Mouse (Mus musculus) C2C12 (cell line): ENCODE data around the gene Cib3. TPM values are rescaled to one million over a fixed set of nuclear protein-coding genes. Genes with fewer than 3 reads are reported as not detected.
A peak's percentile ranks its signal among the peaks of the same experiment; 100 is the strongest.

Experiments
- H3K27me3 ChIP-seq: one replicate; pipeline ENCODE4 v1.6.1; 2011; ENCODE audit not compliant: control insufficient read depth, insufficient read depth, insufficient read length
- H3K36me3 ChIP-seq: one replicate; pipeline ENCODE4 v1.6.1; 2011; ENCODE audit not compliant: control insufficient read depth, insufficient read depth
- H3K4me3 ChIP-seq: one replicate; pipeline ENCODE4 v1.5.1; 2011; ENCODE audit warnings: mild to moderate bottlenecking, control low read depth; ENCODE audit not compliant: poor library complexity, insufficient read depth, severe bottlenecking
- H3K79me2 ChIP-seq: one replicate; pipeline ENCODE4 v1.6.1; 2011; ENCODE audit not compliant: control insufficient read depth, insufficient read depth
- H3K79me3 ChIP-seq: one replicate; pipeline ENCODE4 v1.6.1; 2011; ENCODE audit warnings: low read depth, control low read depth
- H3ac ChIP-seq: one replicate; pipeline ENCODE3; 2011; ENCODE audit warnings: low read depth; ENCODE audit not compliant: control insufficient read depth, insufficient read length
- CEBPB ChIP-seq: IDR thresholded peaks from one replicate; pipeline ENCODE4 v1.6.1; 2011; ENCODE audit warnings: low read depth, mild to moderate bottlenecking, control low read depth, moderate library complexity
- CTCF ChIP-seq: IDR thresholded peaks from one replicate; pipeline ENCODE4 v1.5.1; 2011; ENCODE audit not compliant: control insufficient read depth, insufficient read depth, insufficient read length
- FOSL1 ChIP-seq: IDR thresholded peaks from one replicate; pipeline ENCODE4 v1.8.0; 2011; ENCODE audit warnings: mild to moderate bottlenecking, low read length; ENCODE audit not compliant: poor library complexity, insufficient read depth, severe bottlenecking
- MAX ChIP-seq: IDR thresholded peaks from one replicate; pipeline ENCODE4 v1.6.1; 2011; ENCODE audit warnings: mild to moderate bottlenecking, control low read depth
- MYOD1 ChIP-seq: IDR thresholded peaks from one replicate; pipeline ENCODE4 v1.6.1; 2011; ENCODE audit warnings: low read depth; ENCODE audit not compliant: control insufficient read depth, insufficient read length
- MYOG ChIP-seq: IDR thresholded peaks from one replicate; pipeline ENCODE4 v1.6.1; 2011; ENCODE audit not compliant: control insufficient read depth, insufficient read length; ENCODE audit errors: extremely low read depth
- USF1 ChIP-seq: IDR thresholded peaks from one replicate; pipeline ENCODE4 v1.6.1; 2011; ENCODE audit warnings: low read depth, mild to moderate bottlenecking, control low read depth, moderate library complexity
- polyA plus RNA-seq: library from polyadenylated mRNA; unstranded; fragments of >200 nt; fragmentation: generic; extraction: Trizol; gene quantifications from one replicate; pipeline ENCODE4 v1.2.1, GENCODE M21; 2012; ENCODE audit warnings: missing spikeins

The Cib3 gene
- polyA plus RNA-seq, 1 experiment, result not detected

GRCm38 (mm10) chr8:72257171-72257901 is 44.7 kb upstream of the Cib3 start:
- Histone ChIP-seq H3K27me3 (no peaks in the 10 kb centered on the region), H3K79me2 (no peaks in the 10 kb centered on the region), H3K4me3 (no peak overlapping the region), H3K79me3 (no peaks in the 10 kb centered on the region), H3ac (no peak overlapping the region), H3K36me3 (peaks cover 23% of the 10 kb centered on the region)
- TF ChIP-seq MAX (no peak), FOSL1 (no peak), CEBPB (no peak), MYOD1 (no peak), MYOG (no peak), USF1 (no peak), CTCF (no peak)

- peaks cover 39% of the 10 kb centered on the region for H3K79me2 ChIP-seq
- H3K4me3 ChIP-seq, result no peak overlapping the region
- TF ChIP-seq MYOG, result no peak
- no peak for TF ChIP-seq MAX
- TF ChIP-seq FOSL1, result no peak
- TF ChIP-seq CEBPB, result no peak
- TF ChIP-seq USF1, result no peak
- no peak overlapping the region for H3ac ChIP-seq
- no peaks in the 10 kb centered on the region for H3K36me3 ChIP-seq
- peaks cover 26% of the 10 kb centered on the region for H3K79me3 ChIP-seq
- no peaks in the 10 kb centered on the region for H3K27me3 ChIP-seq
These were observed 32.0 kb upstream of the Cib3 start for GRCm38 (mm10) chr8:72244610-72245009.

DNA sequence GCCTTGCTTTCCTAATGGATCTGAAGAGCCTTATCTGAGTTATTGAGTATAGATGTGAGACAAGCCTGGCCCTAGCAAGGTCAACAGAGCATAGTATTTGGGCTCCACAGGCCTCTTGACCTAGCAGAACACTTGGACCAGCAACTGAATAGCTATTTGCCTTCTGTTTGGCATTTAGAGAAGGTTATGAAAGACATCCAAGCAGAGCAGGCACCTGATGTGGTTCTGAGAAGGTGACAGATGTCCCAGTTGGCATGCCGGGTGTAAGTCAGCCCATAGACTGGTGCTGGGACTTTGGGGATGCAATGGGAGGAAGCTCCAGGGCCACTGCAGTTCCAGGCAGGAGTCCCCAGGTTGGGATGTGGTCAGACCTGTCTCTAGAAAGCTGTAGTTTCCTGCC is 29.6 kb upstream of the Cib3 start:
- H3K79me3 ChIP-seq, result peaks cover 26% of the 10 kb centered on the region
- H3K4me3 ChIP-seq, result no peak overlapping the region
- TF ChIP-seq MYOG (no peak), MAX (no peak), CEBPB (no peak), MYOD1 (no peak), USF1 (no peak), FOSL1 (no peak), CTCF (no peak)

DNA sequence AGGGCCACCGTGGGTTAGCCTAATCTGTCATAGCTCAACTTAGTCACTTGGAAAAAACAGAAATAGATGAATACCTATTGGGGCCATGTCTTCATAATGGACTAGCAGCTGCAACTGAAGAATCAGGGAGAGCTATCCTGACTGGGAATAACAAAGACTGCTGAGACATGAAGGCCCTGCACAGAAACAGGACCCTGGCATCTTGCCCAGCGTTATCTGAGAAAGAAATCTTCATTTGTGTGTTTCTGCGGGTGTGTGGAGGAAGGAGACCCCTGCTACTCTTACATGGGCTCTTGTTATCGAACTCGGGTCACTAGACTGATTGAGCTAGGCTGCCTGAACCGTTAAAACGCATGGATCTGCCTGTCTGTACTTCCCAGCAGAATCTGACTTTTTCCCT is 28.3 kb upstream of the Cib3 start:
- TF ChIP-seq CTCF, result no peak
- TF ChIP-seq MYOG, result no peak
- no peak for TF ChIP-seq MAX
- Histone ChIP-seq H3K36me3 (no peaks in the 10 kb centered on the region), H3K4me3 (peak overlapping the region; percentile 69), H3K79me3 (peaks cover 26% of the 10 kb centered on the region), H3K79me2 (peaks cover 39% of the 10 kb centered on the region), H3ac (no peak overlapping the region), H3K27me3 (no peaks in the 10 kb centered on the region)

More for the DNA sequence above, 29.6 kb upstream of the Cib3 start:
- Histone ChIP-seq H3ac (no peak overlapping the region), H3K36me3 (no peaks in the 10 kb centered on the region), H3K27me3 (no peaks in the 10 kb centered on the region), H3K79me2 (peaks cover 39% of the 10 kb centered on the region)

DNA sequence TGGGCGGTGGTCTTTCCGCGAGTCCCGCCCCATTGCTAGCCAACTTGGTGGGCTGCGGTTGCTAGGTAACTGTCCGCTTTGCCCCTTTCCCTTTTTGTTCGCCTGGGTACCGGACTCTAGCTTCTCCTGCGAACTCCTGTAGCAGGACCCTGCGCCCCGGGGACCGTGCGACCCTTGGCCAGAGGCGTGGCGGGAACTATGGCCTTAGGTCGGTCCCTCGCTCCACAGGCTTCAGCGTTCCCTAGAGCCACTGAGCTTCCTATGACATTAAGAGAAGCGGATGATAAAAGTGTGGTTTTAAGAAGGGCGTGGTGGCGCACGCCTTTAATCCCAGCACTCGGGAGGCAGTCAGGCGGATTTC is 27.7 kb upstream of the Cib3 start:
- Histone ChIP-seq H3K79me2 (peaks cover 39% of the 10 kb centered on the region), H3K79me3 (peaks cover 26% of the 10 kb centered on the region), H3K36me3 (no peaks in the 10 kb centered on the region), H3ac (peak overlapping the region; percentile 97), H3K4me3 (peak overlapping the region; percentile 69), H3K27me3 (no peaks in the 10 kb centered on the region)
- TF ChIP-seq MAX, result no peak
- no peak for TF ChIP-seq FOSL1
- TF ChIP-seq CEBPB, result no peak
- no peak for TF ChIP-seq MYOD1
- no peak for TF ChIP-seq MYOG

GRCm38 (mm10) chr8:72239499-72240402 is 27.1 kb upstream of the Cib3 start, which contains the start of gene Ap1m1:
Ap1m1 (plus strand) TSS chr8:72240018.
- peaks cover 26% of the 10 kb centered on the region for H3K79me3 ChIP-seq
- TF ChIP-seq FOSL1, result no peak
- no peak for TF ChIP-seq CEBPB
- TF ChIP-seq MAX, result peak; percentile 75
- peak; percentile 16 for TF ChIP-seq MYOD1
- TF ChIP-seq CTCF, result peak; percentile 39
- no peak for TF ChIP-seq USF1
- no peak for TF ChIP-seq MYOG
- H3K36me3 ChIP-seq, result no peaks in the 10 kb centered on the region
- H3K4me3 ChIP-seq, result peak within 1 kb of the TSS; percentile 69
- H3K79me2 ChIP-seq, result peaks cover 39% of the 10 kb centered on the region
- peak within 1 kb of the TSS; percentile 97 for H3ac ChIP-seq
- no peaks in the 10 kb centered on the region for H3K27me3 ChIP-seq
